Mouse (Mus musculus) erythroblast, embryonic 14.5 days (primary cell): ENCODE data around the gene Thap2. TPM values are rescaled to one million over a fixed set of nuclear protein-coding genes. Genes with fewer than 3 reads are reported as not detected.
A peak's percentile ranks its signal among the peaks of the same experiment; 100 is the strongest.

Source experiments
- H3K27me3 ChIP-seq: 2 replicates; pipeline ENCODE4 v1.6.1; 2012; ENCODE audit warnings: inconsistent platforms; ENCODE audit not compliant: control insufficient read depth
- H3K36me3 ChIP-seq: 2 replicates; pipeline ENCODE4 v1.6.1; 2012; ENCODE audit warnings: mild to moderate bottlenecking, inconsistent platforms; ENCODE audit not compliant: control insufficient read depth
- H3K4me1 ChIP-seq: 2 replicates; pipeline ENCODE4 v1.6.1; 2012; ENCODE audit warnings: inconsistent platforms; ENCODE audit not compliant: control insufficient read depth
- H3K4me3 ChIP-seq: replicated peaks from 2 replicates; pipeline ENCODE3; 2012; ENCODE audit warnings: moderate library complexity, mild to moderate bottlenecking, inconsistent platforms
- H3K9me3 ChIP-seq: 2 replicates; pipeline ENCODE4 v1.6.1; 2012; ENCODE audit warnings: low read length, inconsistent platforms, mixed read lengths; ENCODE audit not compliant: control insufficient read depth
- GATA1 ChIP-seq: IDR thresholded peaks from 2 replicates; pipeline ENCODE4 v1.6.1; 2012; ENCODE audit warnings: low read length, inconsistent platforms, mixed read lengths
- TAL1 ChIP-seq: IDR thresholded peaks from 3 replicates; pipeline ENCODE4 v1.6.1; 2012; ENCODE audit warnings: low read length, inconsistent platforms, mixed read lengths
- polyA plus RNA-seq: library from polyadenylated mRNA; stranded (reverse); fragments of >175 nt; gene quantifications from 2 replicates; pipeline ENCODE4 v1.2.3, GENCODE M21; 2012

The Thap2 gene
- 1.1 and 1.3 TPM in 2 replicates for polyA plus RNA-seq

DNA sequence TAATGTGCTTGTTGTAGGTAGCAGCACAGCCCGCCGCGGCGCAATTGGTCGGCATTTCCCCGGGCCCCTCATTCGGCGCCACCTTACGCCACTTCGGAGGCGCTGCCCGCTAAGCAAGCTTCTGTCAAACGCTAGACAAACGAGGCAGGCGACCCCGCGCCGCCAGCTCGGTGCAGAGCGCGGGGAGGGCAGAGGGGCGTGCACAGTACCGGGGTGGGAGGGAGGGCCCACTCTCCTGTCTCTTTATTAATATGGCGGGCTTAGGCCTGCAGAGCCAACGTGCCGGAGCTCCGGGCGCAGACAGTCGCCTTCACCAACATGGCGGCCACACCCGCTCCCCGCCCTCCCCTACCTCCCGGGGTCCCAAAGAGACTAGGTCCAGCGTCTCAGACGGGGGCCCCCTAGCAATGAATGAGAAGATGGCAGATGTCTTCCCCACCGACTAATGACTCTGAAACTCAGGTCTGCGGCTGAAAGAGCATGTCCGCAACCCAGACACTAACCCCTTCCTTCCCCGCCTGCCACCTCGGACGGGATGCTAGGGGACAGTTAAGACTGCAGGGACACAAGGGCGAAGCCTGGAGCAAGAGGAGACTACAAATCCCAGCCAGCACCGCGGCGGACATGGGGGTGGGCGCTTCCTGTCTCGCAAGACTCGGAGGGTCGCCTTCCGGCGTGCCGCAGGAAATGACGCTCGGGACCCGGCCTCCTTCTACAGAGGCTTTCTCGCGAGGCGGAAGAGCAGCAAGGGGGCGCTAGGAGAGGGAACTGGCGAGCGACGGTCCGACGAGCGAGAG lies at the start of gene Thap2, which contains the start of gene Zfc3h1:
Thap2 (minus strand) TSS at position 223 of the 797 bp plus-strand sequence.
Zfc3h1 (plus strand) TSS at position 739 of the 797 bp plus-strand sequence.
- no peak for TF ChIP-seq GATA1
- no peak for TF ChIP-seq TAL1
- Histone ChIP-seq H3K9me3 (no peaks in the 10 kb centered on the region), H3K4me1 (peaks cover 47% of the 10 kb centered on the region), H3K4me3 (peak within 1 kb of the TSS; percentile 99), H3K36me3 (peaks cover 32% of the 10 kb centered on the region), H3K27me3 (no peaks in the 10 kb centered on the region)

DNA sequence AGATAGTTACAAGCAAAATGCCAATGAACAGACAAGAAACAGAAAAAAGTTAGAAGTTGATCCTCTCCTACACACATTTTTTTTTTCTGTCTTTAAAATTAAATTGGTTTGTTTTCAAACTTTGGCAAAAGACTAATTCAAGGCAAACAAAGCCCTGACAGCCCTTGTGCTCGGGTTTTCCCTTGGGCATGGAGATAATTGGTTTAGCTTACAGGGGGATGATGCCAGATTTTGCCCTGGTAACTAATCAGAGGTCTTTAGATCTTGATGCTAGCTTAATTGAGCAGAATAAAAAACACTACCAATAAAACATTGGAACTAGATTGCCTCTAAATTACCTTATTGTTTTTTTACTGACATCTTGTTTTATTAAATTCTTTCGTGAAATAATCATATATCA lies 41.1 kb upstream of the Thap2 start:
- Histone ChIP-seq H3K4me1 (no peaks in the 10 kb centered on the region), H3K4me3 (no peak overlapping the region), H3K36me3 (peaks cover 96% of the 10 kb centered on the region), H3K27me3 (no peaks in the 10 kb centered on the region), H3K9me3 (no peaks in the 10 kb centered on the region)
- no peak for TF ChIP-seq TAL1
- TF ChIP-seq GATA1 = no peak

GRCm38 (mm10) chr10:115421976-115422375 lies 37.7 kb upstream of the Thap2 start:
- H3K36me3 ChIP-seq = peaks cover 98% of the 10 kb centered on the region
- no peaks in the 10 kb centered on the region for H3K4me1 ChIP-seq
- TF ChIP-seq GATA1 = no peak
- TF ChIP-seq TAL1 = no peak
- no peaks in the 10 kb centered on the region for H3K27me3 ChIP-seq
- no peaks in the 10 kb centered on the region for H3K9me3 ChIP-seq
- no peak overlapping the region for H3K4me3 ChIP-seq

DNA sequence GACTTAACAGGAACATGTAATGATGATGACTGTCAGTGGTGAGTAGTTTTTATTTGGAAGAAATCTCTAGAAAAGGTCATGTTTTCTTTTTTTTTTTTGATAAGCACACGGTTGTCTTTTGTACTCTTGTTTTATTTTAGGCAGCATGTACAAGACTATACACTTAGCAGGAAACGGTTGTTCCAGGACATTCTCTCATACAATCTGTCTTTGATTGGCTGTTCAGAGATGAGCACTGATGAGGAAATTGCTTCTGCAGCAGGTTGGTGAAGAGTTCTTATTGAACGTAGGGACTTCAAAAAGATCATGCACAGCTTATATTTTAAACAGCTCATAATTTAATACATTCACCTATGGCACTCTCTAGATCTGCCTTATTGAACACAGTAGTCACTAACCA lies 29.8 kb upstream of the Thap2 start:
- H3K4me1 ChIP-seq = no peaks in the 10 kb centered on the region

GRCm38 (mm10) chr10:115413496-115413895 lies 29.3 kb upstream of the Thap2 start:
- TF ChIP-seq TAL1 (no peak), GATA1 (no peak)
- no peak overlapping the region for H3K4me3 ChIP-seq
- no peaks in the 10 kb centered on the region for H3K9me3 ChIP-seq
- H3K36me3 ChIP-seq = peaks cover 99% of the 10 kb centered on the region
- no peaks in the 10 kb centered on the region for H3K4me1 ChIP-seq
- no peaks in the 10 kb centered on the region for H3K27me3 ChIP-seq

More for the DNA sequence above, 29.8 kb upstream of the Thap2 start:
- Histone ChIP-seq H3K27me3 (no peaks in the 10 kb centered on the region), H3K4me3 (no peak overlapping the region), H3K36me3 (peaks cover 99% of the 10 kb centered on the region), H3K9me3 (no peaks in the 10 kb centered on the region)
- TF ChIP-seq TAL1 (no peak), GATA1 (no peak)

DNA sequence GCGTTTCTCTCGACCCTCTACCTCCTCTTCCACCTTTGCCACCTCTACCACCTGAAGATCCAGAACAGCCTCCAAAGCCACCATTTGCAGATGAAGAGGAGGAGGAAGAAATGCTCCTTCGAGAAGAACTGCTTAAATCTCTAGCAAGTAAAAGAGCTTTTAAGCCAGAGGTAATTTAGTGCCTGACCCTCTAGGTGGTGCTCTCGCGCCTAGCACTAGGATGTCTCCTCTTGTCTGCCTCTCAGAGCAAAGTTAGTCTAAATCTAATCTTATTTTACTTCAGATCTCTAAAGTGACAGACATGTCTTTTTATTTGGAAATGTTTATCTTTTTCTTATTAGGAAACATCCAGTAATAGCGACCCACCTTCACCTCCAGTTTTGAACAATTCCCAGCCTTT lies 22.1 kb upstream of the Thap2 start:
- TF ChIP-seq TAL1 (no peak), GATA1 (no peak)
- Histone ChIP-seq H3K4me3 (no peak overlapping the region), H3K4me1 (no peaks in the 10 kb centered on the region; the same call in 1 of the 2 replicates), H3K36me3 (peaks cover 91% of the 10 kb centered on the region), H3K27me3 (no peaks in the 10 kb centered on the region), H3K9me3 (no peaks in the 10 kb centered on the region)

DNA sequence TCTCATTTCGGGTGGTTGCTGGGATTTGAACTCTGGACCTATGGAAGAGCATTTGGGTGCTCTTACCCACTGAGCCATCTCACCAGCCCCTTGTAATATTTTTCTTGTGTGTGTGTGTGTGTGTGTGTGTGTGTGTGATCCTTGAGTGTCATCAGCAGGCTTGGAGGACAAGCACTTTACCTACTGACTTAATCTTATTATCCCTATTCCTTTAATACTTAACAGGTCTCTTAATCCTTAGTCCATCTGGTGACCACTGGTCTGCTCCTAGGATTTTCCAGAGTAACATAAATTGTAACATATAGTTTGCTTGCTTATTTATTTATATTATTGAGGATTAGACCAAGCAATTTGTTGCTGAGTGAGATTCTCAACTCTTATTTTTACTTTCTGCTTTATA lies 7.7 kb upstream of the Thap2 start:
- Histone ChIP-seq H3K27me3 (no peaks in the 10 kb centered on the region), H3K9me3 (no peaks in the 10 kb centered on the region), H3K36me3 (peaks cover 84% of the 10 kb centered on the region), H3K4me3 (no peak overlapping the region), H3K4me1 (peaks cover 28% of the 10 kb centered on the region)
- TF ChIP-seq TAL1 = no peak
- no peak for TF ChIP-seq GATA1

DNA sequence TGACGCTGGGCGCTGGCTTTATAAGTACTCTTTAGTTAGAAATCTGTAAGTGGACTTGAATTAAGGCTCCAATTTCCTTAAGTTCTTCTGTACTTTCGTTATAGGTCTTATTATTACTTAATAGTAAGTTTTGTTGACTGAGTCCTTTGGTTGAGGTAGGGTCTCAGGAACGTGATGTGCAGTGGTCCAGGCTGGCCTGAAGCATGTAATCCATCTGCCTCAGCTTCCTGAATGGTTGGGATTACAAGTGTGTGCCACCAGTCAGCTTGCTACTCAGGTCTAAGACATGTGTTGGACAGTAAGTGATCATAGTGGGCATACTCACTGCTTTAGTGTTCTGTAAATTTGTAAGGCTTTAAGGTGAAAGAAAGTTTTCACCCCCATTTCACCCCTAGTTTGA lies 6.8 kb upstream of the Thap2 start:
- H3K36me3 ChIP-seq = peaks cover 77% of the 10 kb centered on the region
- TF ChIP-seq GATA1 = no peak
- TF ChIP-seq TAL1 = no peak
- peaks cover 31% of the 10 kb centered on the region for H3K4me1 ChIP-seq
- no peaks in the 10 kb centered on the region for H3K27me3 ChIP-seq
- H3K4me3 ChIP-seq = no peak overlapping the region
- H3K9me3 ChIP-seq = no peaks in the 10 kb centered on the region

- TF ChIP-seq GATA1 (no peak), TAL1 (no peak)
- peaks cover 48% of the 10 kb centered on the region for H3K36me3 ChIP-seq
- H3K4me1 ChIP-seq = peaks cover 35% of the 10 kb centered on the region
- no peaks in the 10 kb centered on the region for H3K27me3 ChIP-seq
- no peak overlapping the region for H3K4me3 ChIP-seq
- H3K9me3 ChIP-seq = no peaks in the 10 kb centered on the region
Observed at GRCm38 (mm10) chr10:115387891-115388290, 3.6 kb upstream of the Thap2 start.
